Mouse (Mus musculus) forelimb bud, embryonic 11.5 days (tissue): ENCODE measurements around the gene Tk1.

Experiments
- DNase-seq: peaks from one replicate; pipeline ENCODE4 v3.0.0-alpha.2; 2012; ENCODE audit warnings: low read depth, low spot score

Gene Tk1

DNA sequence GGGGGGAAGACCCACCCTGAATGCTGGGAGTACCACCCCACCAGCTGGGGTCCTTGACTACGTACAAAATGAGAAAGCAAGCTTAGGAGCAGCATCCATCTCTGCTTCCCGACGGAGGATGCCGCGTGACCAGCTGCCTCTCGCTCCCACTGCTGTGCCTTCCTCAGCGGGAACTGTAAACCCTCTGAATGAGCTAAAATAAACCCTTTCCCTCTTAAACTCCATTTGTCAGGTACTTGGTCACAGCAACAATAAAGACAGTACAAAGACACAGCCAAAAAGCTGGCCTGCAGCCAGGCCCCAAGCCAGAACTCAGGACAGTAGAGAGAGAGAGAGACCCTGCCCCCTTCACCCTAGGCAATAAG lies 56.2 kb downstream of the Tk1 start:
- DNase-seq, result no peak

DNA sequence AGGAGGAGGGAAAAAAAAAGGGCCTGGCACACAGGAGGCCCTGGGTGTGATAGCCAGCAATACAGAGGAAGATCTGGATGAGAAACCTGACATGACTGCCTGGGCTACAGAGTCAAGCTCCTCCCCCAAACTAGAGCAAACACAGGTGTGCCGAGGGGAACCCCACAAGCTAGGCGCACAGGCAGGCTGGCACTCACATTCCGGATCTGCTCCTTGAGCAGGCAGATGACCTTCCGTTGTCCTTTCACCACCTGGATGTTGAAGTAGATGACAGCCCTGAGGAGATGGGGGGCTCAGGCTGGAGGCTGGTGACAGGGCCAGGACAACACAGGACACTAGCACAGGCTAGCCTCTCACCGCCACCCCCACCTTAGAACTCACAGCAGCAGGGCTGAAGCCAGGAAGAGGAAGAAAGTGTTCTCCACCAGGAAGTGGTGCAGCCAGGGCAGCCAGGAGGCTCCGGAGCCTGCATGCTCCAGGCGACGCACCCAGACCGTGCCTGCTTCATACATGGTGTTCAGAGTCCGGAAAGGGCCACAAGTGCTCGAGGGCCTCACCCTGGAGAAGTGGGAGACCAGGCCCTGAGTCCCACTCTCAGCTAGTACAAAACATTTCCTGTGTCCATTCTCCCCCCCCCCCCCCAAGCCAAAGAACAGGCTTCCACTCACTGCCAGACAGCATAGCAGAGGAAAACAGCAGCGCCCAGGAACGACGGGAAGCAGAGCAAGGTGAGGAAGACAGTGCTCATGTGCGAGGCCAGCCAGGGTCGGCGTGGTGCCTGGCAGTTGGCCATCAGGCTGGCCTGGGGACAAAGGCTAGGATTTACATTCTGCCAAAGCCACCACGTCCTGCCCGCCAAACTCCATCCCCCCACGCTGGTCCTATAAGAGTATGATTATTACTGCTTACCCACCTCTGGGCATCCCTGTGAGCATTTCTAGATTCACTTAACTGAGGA lies 56.9 kb downstream of the Tk1 start:
- no peak for DNase-seq

DNA sequence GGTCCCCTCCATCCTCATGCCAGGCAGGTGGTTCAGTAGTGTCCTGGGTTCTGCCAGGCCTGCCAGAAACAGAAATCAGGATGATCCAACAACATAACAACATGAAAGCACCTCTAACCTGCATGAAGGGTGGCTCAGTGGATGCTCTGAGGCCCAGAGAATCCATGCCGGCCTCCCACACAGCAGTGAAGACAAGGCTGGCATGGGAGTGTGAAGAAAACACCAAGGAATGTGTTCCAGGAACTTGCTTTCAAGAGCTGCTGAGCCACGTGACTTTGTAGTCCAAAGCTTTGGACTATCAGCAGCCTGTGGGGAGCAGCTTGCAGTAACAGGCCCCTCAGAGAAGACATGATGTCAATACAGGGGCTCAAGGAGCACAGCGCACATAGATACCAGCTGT lies 59.6 kb downstream of the Tk1 start:
- DNase-seq, result no peak
